Mouse (Mus musculus): ENCODE measurements at regions not wholly inside any gene's neighbourhood (a gene's known extent, or its start where the extent isn't known, plus 50 kb on each side); places are given as distances from the start of the nearest gene placed in this dataset.

- Histone ChIP-seq H3K27me3 (replicated peaks) (no peaks in the 10 kb centered on the region), H3K36me3 (no peaks in the 10 kb centered on the region), H3K9ac (no peak overlapping the region), H3K27ac (no peak overlapping the region), H3K4me2 (no peak overlapping the region), H3K4me3 (replicated peaks) (no peak overlapping the region), H3K4me1 (no peaks in the 10 kb centered on the region), H3K9me3 (no peaks in the 10 kb centered on the region)
- 62% methylated on average over 2 of the region's 2 CpGs for WGBS
- no peak for ATAC-seq (ENCODE audit: insufficient read depth, low FRiP score, low read depth)
Measured at GRCm38 (mm10) chr10:97966931-97967330, 240.4 kb upstream of the C030005K15Rik start.

GRCm38 (mm10) chr10:98007037-98007436, 280.5 kb upstream of the C030005K15Rik start:
- WGBS = 54% methylated on average over 4 of the region's 4 CpGs
- Histone ChIP-seq H3K27ac (no peak overlapping the region), H3K4me2 (no peak overlapping the region)

GRCm38 (mm10) chr10:98008355-98008754, 281.8 kb upstream of the C030005K15Rik start:
- H3K4me1 ChIP-seq = no peaks in the 10 kb centered on the region
- no peaks in the 10 kb centered on the region for H3K27me3 ChIP-seq (replicated peaks)
- no peak overlapping the region for H3K27ac ChIP-seq
- H3K4me3 ChIP-seq (replicated peaks) = no peak overlapping the region
- no peak overlapping the region for H3K9ac ChIP-seq
- ATAC-seq (ENCODE audit: insufficient read depth, low FRiP score, low read depth) = no peak
- H3K4me2 ChIP-seq = no peak overlapping the region
- no peaks in the 10 kb centered on the region for H3K36me3 ChIP-seq
- WGBS = 44% methylated on average over 1 of the region's 1 CpGs
- no peaks in the 10 kb centered on the region for H3K9me3 ChIP-seq

More at GRCm38 (mm10) chr10:98007037-98007436, 280.5 kb upstream of the C030005K15Rik start:
- H3K27me3 ChIP-seq (replicated peaks) = no peaks in the 10 kb centered on the region
- H3K9ac ChIP-seq = no peak overlapping the region
- no peak for ATAC-seq (ENCODE audit: insufficient read depth, low FRiP score, low read depth)
- no peaks in the 10 kb centered on the region for H3K36me3 ChIP-seq
- H3K4me3 ChIP-seq (replicated peaks) = no peak overlapping the region
- no peaks in the 10 kb centered on the region for H3K9me3 ChIP-seq
- no peaks in the 10 kb centered on the region for H3K4me1 ChIP-seq

GRCm38 (mm10) chr10:98012916-98013315, 286.4 kb upstream of the C030005K15Rik start:
- Histone ChIP-seq H3K4me2 (no peak overlapping the region), H3K27ac (no peak overlapping the region)
- 72% methylated on average over 2 of the region's 2 CpGs for WGBS

GRCm38 (mm10) chr10:98014985-98015902, 288.7 kb upstream of the C030005K15Rik start:
- ATAC-seq (ENCODE audit: insufficient read depth, low FRiP score, low read depth) = no peak
- Histone ChIP-seq H3K27ac (no peak overlapping the region), H3K4me2 (no peak overlapping the region)

More at GRCm38 (mm10) chr10:98012916-98013315, 286.4 kb upstream of the C030005K15Rik start:
- Histone ChIP-seq H3K27me3 (replicated peaks) (no peaks in the 10 kb centered on the region), H3K36me3 (no peaks in the 10 kb centered on the region), H3K9me3 (no peaks in the 10 kb centered on the region), H3K9ac (no peak overlapping the region), H3K4me1 (no peaks in the 10 kb centered on the region), H3K4me3 (replicated peaks) (no peak overlapping the region)
- no peak for ATAC-seq (ENCODE audit: insufficient read depth, low FRiP score, low read depth)

GRCm38 (mm10) chr10:98016596-98017304, 290.2 kb upstream of the C030005K15Rik start:
- H3K9me3 ChIP-seq = no peaks in the 10 kb centered on the region
- 48% methylated on average over 2 of the region's 2 CpGs for WGBS
- no peak overlapping the region for H3K4me3 ChIP-seq (replicated peaks)
- no peak overlapping the region for H3K4me2 ChIP-seq
- H3K9ac ChIP-seq = no peak overlapping the region
- no peaks in the 10 kb centered on the region for H3K27me3 ChIP-seq (replicated peaks)
- no peaks in the 10 kb centered on the region for H3K4me1 ChIP-seq
- no peaks in the 10 kb centered on the region for H3K36me3 ChIP-seq
- no peak; the same call in 1 of the 2 replicates for ATAC-seq (ENCODE audit: insufficient read depth, low FRiP score, low read depth)
- H3K27ac ChIP-seq = no peak overlapping the region

More at GRCm38 (mm10) chr10:98014985-98015902, 288.7 kb upstream of the C030005K15Rik start:
- Histone ChIP-seq H3K4me1 (no peaks in the 10 kb centered on the region), H3K9ac (no peak overlapping the region), H3K27me3 (replicated peaks) (no peaks in the 10 kb centered on the region), H3K36me3 (no peaks in the 10 kb centered on the region), H3K9me3 (no peaks in the 10 kb centered on the region), H3K4me3 (replicated peaks) (no peak overlapping the region)
- WGBS = 59% methylated on average over 10 of the region's 10 CpGs

GRCm38 (mm10) chr10:98029124-98029523, 302.6 kb upstream of the C030005K15Rik start:
- no peaks in the 10 kb centered on the region for H3K27me3 ChIP-seq (replicated peaks)
- H3K4me3 ChIP-seq (replicated peaks) = no peak overlapping the region
- WGBS = 42% methylated on average over 8 of the region's 8 CpGs
- no peaks in the 10 kb centered on the region for H3K36me3 ChIP-seq
- no peak for ATAC-seq (ENCODE audit: insufficient read depth, low FRiP score, low read depth)
- no peak overlapping the region; the same call in 1 of the 2 replicates for H3K27ac ChIP-seq
- H3K4me1 ChIP-seq = no peaks in the 10 kb centered on the region
- H3K9me3 ChIP-seq = no peaks in the 10 kb centered on the region
- 0 out of 2 replicates have a peak overlapping the region, but pooled peaks have one; percentile 1 for H3K4me2 ChIP-seq
- H3K9ac ChIP-seq = no peak overlapping the region

- Histone ChIP-seq H3K27me3 (replicated peaks) (no peaks in the 10 kb centered on the region), H3K4me1 (no peaks in the 10 kb centered on the region), H3K9me3 (no peaks in the 10 kb centered on the region), H3K27ac (no peak overlapping the region), H3K36me3 (no peaks in the 10 kb centered on the region), H3K4me3 (replicated peaks) (no peak overlapping the region), H3K9ac (no peak overlapping the region), H3K4me2 (no peak overlapping the region)
- 44% methylated on average over 3 of the region's 3 CpGs for WGBS
- no peak for ATAC-seq (ENCODE audit: insufficient read depth, low FRiP score, low read depth)
Measured at GRCm38 (mm10) chr10:98029621-98030020, 303.1 kb upstream of the C030005K15Rik start.

GRCm38 (mm10) chr10:98032661-98033060, 306.1 kb upstream of the C030005K15Rik start:
- no peaks in the 10 kb centered on the region for H3K9me3 ChIP-seq
- H3K36me3 ChIP-seq = no peaks in the 10 kb centered on the region
- no peak overlapping the region for H3K4me3 ChIP-seq (replicated peaks)
- ATAC-seq (ENCODE audit: insufficient read depth, low FRiP score, low read depth) = no peak
- 96% methylated on average over 1 of the region's 1 CpGs for WGBS
- no peaks in the 10 kb centered on the region for H3K4me1 ChIP-seq
- no peak overlapping the region for H3K4me2 ChIP-seq
- no peaks in the 10 kb centered on the region for H3K27me3 ChIP-seq (replicated peaks)
- H3K27ac ChIP-seq = no peak overlapping the region
- no peak overlapping the region for H3K9ac ChIP-seq

GRCm38 (mm10) chr10:98041766-98042165, 315.2 kb upstream of the C030005K15Rik start:
- Histone ChIP-seq H3K9ac (no peak overlapping the region), H3K4me1 (no peaks in the 10 kb centered on the region), H3K27ac (no peak overlapping the region), H3K27me3 (replicated peaks) (no peaks in the 10 kb centered on the region), H3K4me2 (no peak overlapping the region), H3K36me3 (no peaks in the 10 kb centered on the region), H3K4me3 (replicated peaks) (no peak overlapping the region), H3K9me3 (no peaks in the 10 kb centered on the region)
- no peak for ATAC-seq (ENCODE audit: insufficient read depth, low FRiP score, low read depth)
- 83% methylated on average over 4 of the region's 4 CpGs for WGBS

- H3K27me3 ChIP-seq (replicated peaks) = no peaks in the 10 kb centered on the region
- no peak overlapping the region for H3K4me2 ChIP-seq
- no peak for ATAC-seq (ENCODE audit: insufficient read depth, low FRiP score, low read depth)
- no peak overlapping the region for H3K27ac ChIP-seq
- no peak overlapping the region for H3K9ac ChIP-seq
- 74% methylated on average over 2 of the region's 2 CpGs for WGBS
- H3K9me3 ChIP-seq = no peaks in the 10 kb centered on the region
- no peaks in the 10 kb centered on the region for H3K36me3 ChIP-seq
- no peak overlapping the region for H3K4me3 ChIP-seq (replicated peaks)
- H3K4me1 ChIP-seq = no peaks in the 10 kb centered on the region
Measured at GRCm38 (mm10) chr10:98043873-98044272, 317.3 kb upstream of the C030005K15Rik start.

- H3K4me1 ChIP-seq = no peaks in the 10 kb centered on the region
- H3K4me3 ChIP-seq (replicated peaks) = no peak overlapping the region
- H3K9ac ChIP-seq = no peak overlapping the region
- H3K27ac ChIP-seq = no peak overlapping the region
- peak; percentile 80 for ATAC-seq (ENCODE audit: insufficient read depth, low FRiP score, low read depth)
- H3K9me3 ChIP-seq = no peaks in the 10 kb centered on the region
- no peak overlapping the region for H3K4me2 ChIP-seq
- H3K36me3 ChIP-seq = no peaks in the 10 kb centered on the region
- no peaks in the 10 kb centered on the region for H3K27me3 ChIP-seq (replicated peaks)
Measured at GRCm38 (mm10) chr10:98044579-98044978, 318.0 kb upstream of the C030005K15Rik start.
